Mouse (Mus musculus) hindbrain, embryonic 14.5 days (tissue): ENCODE measurements at regions not wholly inside any gene's neighbourhood (a gene's known extent, or its start where the extent isn't known, plus 50 kb on each side); places are given as distances from the start of the nearest gene placed in this dataset.

ENCODE experiments used
- ATAC-seq: fragments of 200-750 bp; cut with Nextera tagmentation; 2 replicates; pipeline ENCODE4 v1.8.0; 2017; ENCODE audit warnings: moderate number of reproducible peaks, mild to moderate bottlenecking, moderate TSS enrichment, moderate library complexity; ENCODE audit not compliant: low FRiP score
- DNase-seq: peaks from one replicate; pipeline ENCODE4 v3.0.0-alpha.2; 2015; ENCODE audit warnings: low spot score
- H3K27ac ChIP-seq: fragments of 300-500 bp; sonication (generic); 2 replicates; pipeline ENCODE4 v1.5.1; 2014; ENCODE audit warnings: mild to moderate bottlenecking, moderate library complexity
- H3K27me3 ChIP-seq: fragments of 300-500 bp; sonication (generic); 2 replicates; pipeline ENCODE4 v1.6.1; 2014; ENCODE audit warnings: mild to moderate bottlenecking, low read length, mixed read lengths; ENCODE audit not compliant: control insufficient read depth, insufficient read depth
- H3K36me3 ChIP-seq: fragments of 300-500 bp; sonication (generic); replicated peaks from 2 replicates; pipeline ENCODE4 v1.6.1; 2014; ENCODE audit not compliant: control insufficient read depth, insufficient read depth
- H3K4me1 ChIP-seq: fragments of 300-500 bp; sonication (generic); replicated peaks from 2 replicates; pipeline ENCODE4 v1.6.1; 2014; ENCODE audit warnings: antibody characterized with exemption, low read length, mixed read lengths; ENCODE audit not compliant: control insufficient read depth, insufficient read depth
- H3K4me2 ChIP-seq: fragments of 300-500 bp; sonication (generic); replicated peaks from 2 replicates; pipeline ENCODE4 v1.6.1; 2014; ENCODE audit warnings: mild to moderate bottlenecking, moderate library complexity
- H3K4me3 ChIP-seq: fragments of 300-500 bp; sonication (generic); replicated peaks from 2 replicates; pipeline ENCODE4 v1.5.1; 2014; ENCODE audit warnings: mild to moderate bottlenecking, low read length
- H3K9ac ChIP-seq: fragments of 300-500 bp; sonication (generic); 2 replicates; pipeline ENCODE4 v1.6.1; 2014
- H3K9me3 ChIP-seq: fragments of 300-500 bp; sonication (generic); 2 replicates; pipeline ENCODE4 v1.6.1; 2016; ENCODE audit warnings: low read length; ENCODE audit not compliant: control insufficient read depth
- WGBS: fragments of 180-500 bp; shearing (Covaris S2); extraction: QIAGEN DNeasy Blood & Tissue Kit; methylation state at CpG from one replicate; pipeline ENCODE4 v1.1.7; 2014; 5-methylcytosine and 5-hydroxymethylcytosine counted together

DNA sequence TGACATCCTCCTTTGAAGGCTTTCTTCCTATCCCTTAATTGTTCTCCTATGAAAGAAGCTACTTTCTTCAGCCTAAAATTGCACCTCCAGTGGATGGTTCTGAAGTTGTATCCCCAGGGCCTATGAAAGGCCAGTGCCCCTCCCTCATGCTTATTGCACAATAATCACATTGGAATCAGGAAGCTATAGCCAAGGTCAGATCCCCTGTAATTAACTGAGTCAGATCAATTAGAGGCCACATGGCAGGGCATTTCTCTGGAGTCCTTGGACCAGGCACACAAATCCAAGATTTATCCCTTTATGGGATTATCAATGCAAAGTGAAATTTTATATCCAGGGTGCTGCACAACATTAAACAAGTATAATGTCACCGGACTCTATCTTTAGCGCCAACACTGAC, 98.8 kb upstream of the Plppr4 start:
- Histone ChIP-seq H3K9ac (no peak overlapping the region), H3K4me3 (no peak overlapping the region), H3K27ac (no peak overlapping the region), H3K4me1 (no peaks in the 10 kb centered on the region), H3K4me2 (no peak overlapping the region), H3K36me3 (no peaks in the 10 kb centered on the region), H3K27me3 (no peaks in the 10 kb centered on the region), H3K9me3 (no peaks in the 10 kb centered on the region)
- 94% methylated on average over 2 of the region's 2 CpGs for WGBS
- DNase-seq (no peak), ATAC-seq (no peak)

DNA sequence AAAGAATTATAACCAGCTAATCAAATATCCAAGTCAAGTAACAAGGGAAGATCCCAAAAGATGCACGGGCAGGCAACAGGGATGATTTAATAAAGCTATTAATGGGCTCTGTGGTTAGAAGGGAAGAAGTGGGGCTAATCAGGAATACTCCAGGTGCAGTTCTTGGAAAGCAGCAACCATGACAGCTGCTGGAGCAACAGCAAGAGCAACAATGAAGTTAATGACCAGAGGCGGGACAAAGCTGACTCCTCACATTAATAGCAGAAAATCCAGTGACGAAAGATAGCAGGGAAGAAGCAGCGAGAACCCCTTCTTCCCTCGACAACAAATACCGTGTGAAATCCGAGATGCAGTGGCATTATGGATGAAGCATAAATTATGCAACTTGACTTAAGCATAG, 89.9 kb upstream of the Plppr4 start:
- Histone ChIP-seq H3K4me1 (no peaks in the 10 kb centered on the region), H3K9ac (no peak overlapping the region), H3K9me3 (no peaks in the 10 kb centered on the region), H3K27me3 (no peaks in the 10 kb centered on the region), H3K4me2 (no peak overlapping the region), H3K4me3 (no peak overlapping the region), H3K27ac (no peak overlapping the region), H3K36me3 (no peaks in the 10 kb centered on the region)
- no peak for ATAC-seq
- DNase-seq, result no peak
- 72% methylated on average over 7 of the region's 7 CpGs for WGBS

DNA sequence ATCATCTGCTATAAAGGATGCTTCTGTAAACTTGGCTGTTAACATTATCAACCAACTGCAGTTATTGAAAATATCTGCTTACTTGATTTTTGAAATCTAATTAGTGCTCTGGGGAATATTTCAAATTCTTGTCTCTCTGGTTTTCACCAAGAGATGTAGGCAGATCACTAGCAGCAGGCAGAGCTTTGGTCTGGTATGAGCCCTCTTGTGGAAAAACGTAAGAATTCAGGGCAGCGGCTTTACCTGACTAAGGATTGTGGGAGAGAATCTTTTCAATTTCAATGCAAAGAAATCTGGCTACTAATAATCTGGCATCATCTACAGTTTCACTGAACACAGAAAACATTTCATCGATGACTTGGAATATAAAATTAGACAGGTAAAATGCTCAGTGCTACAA, 81.2 kb upstream of the Plppr4 start:
- Histone ChIP-seq H3K4me1 (no peaks in the 10 kb centered on the region), H3K27ac (no peak overlapping the region), H3K4me3 (no peak overlapping the region), H3K27me3 (no peaks in the 10 kb centered on the region), H3K9me3 (no peaks in the 10 kb centered on the region), H3K9ac (no peak overlapping the region), H3K36me3 (no peaks in the 10 kb centered on the region), H3K4me2 (no peak overlapping the region)
- DNase-seq (peak; percentile 49), ATAC-seq (no peak)
- WGBS, result 70% methylated on average over 3 of the region's 3 CpGs

DNA sequence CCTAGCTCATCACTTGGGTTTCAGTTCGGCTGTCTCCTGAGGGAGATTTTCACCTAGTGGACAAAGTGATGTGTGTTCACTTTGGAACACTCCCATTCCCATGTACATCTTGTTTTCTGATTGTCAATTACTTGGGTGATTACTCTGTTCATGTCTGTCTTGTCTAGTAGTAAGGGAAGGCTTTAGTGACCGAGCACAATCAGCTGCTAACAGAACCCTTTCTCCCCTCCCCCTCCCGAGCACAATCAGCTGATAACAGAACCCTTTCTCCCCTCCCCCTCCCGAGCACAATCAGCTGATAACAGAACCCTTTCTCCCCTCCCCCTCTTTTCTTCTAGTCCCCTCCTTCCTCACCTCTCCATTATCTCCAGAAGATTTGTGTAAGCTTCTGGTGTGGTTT, 79.6 kb upstream of the Plppr4 start:
- Histone ChIP-seq H3K27ac (no peak overlapping the region), H3K36me3 (no peaks in the 10 kb centered on the region), H3K9ac (no peak overlapping the region), H3K4me2 (no peak overlapping the region), H3K4me3 (no peak overlapping the region), H3K27me3 (no peaks in the 10 kb centered on the region), H3K4me1 (no peaks in the 10 kb centered on the region), H3K9me3 (no peaks in the 10 kb centered on the region)
- ATAC-seq (no peak), DNase-seq (no peak)
- 52% methylated on average over 4 of the region's 4 CpGs for WGBS

DNA sequence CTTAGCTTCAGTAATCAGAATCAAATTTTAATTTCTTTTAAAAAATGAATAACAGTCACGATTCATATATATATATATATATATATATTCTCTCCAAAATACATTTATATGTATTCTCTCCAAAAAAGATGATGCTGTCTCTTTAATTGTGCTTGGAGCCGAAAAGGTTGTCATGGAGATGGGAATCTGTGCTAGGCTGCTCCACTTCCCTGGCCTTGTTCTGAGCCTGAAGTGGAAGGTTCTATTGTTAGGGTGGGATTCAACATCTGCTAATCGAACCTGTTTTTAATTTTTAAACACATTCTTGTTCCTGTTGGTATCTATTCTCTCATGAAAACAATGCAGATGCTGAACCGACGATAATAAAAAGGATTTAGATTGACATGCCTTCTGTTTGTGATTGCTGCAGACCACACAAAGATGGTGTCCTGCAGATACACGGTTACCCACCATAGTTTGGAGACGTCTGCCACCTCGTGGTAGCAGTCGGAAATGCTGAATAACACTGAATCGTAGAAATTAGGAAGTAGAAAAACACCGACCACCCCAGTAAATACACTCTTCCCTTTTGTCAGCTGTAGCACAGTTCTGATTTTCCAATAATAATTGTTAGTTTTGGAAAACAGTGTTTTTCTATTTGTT, 77.9 kb upstream of the Plppr4 start:
- Histone ChIP-seq H3K36me3 (no peaks in the 10 kb centered on the region), H3K4me2 (no peak overlapping the region), H3K27ac (no peak overlapping the region), H3K4me1 (no peaks in the 10 kb centered on the region), H3K4me3 (no peak overlapping the region), H3K9me3 (no peaks in the 10 kb centered on the region), H3K9ac (no peak overlapping the region), H3K27me3 (no peaks in the 10 kb centered on the region)
- peak; percentile 96 for DNase-seq
- peak; percentile 91 for ATAC-seq
- WGBS, result 14% methylated on average over 11 of the region's 11 CpGs

DNA sequence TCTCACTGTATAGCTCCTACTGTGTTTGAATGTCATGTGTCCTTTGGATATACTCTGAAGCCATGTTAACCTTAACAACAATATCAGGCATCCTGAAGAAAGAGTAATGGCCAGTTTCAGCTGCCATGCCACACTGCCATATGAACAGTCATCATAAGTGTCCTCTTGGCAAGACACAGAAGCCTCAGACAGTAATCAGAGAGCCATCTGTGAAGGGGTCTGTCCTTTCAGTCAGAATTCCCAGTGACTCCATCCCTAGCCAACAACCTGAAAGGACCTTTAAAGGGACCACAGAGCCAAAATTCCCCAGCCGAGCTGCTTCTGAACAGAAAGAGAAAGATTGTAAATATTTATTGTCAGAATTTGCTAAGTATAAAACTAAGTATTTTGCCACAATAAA, 63.9 kb upstream of the Plppr4 start:
- H3K27me3 ChIP-seq, result no peaks in the 10 kb centered on the region
- no peak overlapping the region for H3K9ac ChIP-seq
- DNase-seq (no peak), ATAC-seq (no peak)
- H3K9me3 ChIP-seq, result no peaks in the 10 kb centered on the region
- WGBS, result 87% methylated on average over 1 of the region's 1 CpGs
- H3K4me3 ChIP-seq, result no peak overlapping the region
- no peaks in the 10 kb centered on the region for H3K36me3 ChIP-seq
- no peaks in the 10 kb centered on the region for H3K4me1 ChIP-seq
- no peak overlapping the region for H3K27ac ChIP-seq
- H3K4me2 ChIP-seq, result no peak overlapping the region

DNA sequence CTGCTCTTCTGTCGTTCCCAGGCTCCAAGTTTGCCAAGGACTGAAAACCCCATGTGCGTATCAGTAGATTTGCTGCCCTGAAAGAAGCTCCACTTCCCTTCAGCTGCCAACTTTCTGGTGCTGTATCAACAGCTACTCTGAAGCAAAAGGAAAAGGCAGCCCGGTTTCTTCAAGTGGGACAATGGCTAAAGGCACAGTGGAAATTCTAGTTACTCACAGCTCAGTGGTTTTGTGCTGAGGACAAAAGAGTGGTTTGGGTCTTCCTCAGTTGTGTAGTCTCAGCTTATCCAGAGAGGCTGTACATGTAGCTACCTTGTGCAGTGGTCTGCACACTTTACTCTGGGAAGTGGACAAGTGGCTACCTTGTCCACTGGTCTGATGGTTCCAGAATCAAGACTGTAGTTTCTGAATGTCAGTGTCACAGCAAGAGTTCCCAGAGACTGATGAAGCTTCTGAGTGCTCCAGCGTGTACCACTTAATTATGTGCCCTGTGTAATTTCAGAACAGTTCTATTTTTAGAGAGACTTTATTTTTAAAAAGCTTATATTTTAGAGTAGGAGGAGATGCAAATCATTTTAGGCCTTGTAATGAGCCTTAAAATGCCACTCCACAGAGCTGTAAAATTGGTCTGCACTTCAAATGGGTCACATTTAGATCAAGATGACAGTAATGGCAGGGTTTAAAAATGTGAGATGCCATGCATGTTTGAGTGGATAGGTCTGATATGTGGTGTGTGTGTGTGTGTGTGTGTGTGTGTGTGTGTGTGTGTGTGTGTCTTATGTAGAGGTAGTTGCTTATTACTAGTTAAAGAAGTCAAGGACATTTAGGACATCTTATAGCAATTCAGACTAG, 52.4 kb upstream of the Plppr4 start:
- no peaks in the 10 kb centered on the region for H3K36me3 ChIP-seq
- H3K27me3 ChIP-seq, result no peaks in the 10 kb centered on the region
- ATAC-seq (no peak), DNase-seq (no peak)
- H3K9me3 ChIP-seq, result no peaks in the 10 kb centered on the region
- no peak overlapping the region for H3K9ac ChIP-seq
- no peak overlapping the region for H3K4me3 ChIP-seq
- no peaks in the 10 kb centered on the region for H3K4me1 ChIP-seq
- H3K4me2 ChIP-seq, result no peak overlapping the region
- 64% methylated on average over 4 of the region's 4 CpGs for WGBS
- H3K27ac ChIP-seq, result no peak overlapping the region
